Mouse (Mus musculus) MEL (cell line): ENCODE results near the gene Rrm1.

Experiments used
- CTCF ChIP-seq, 3 experiments: IDR thresholded peaks in 2 of 3; conservative IDR thresholded peaks in 1 of 3; 2 replicates each; pipeline ENCODE4 v1.5.1; 2011 to 2012; ENCODE audit warnings: low read length in 3 of 3, low read depth in 2 of 3, mild to moderate bottlenecking in 2 of 3, improper control_type of control experiment in 1 of 3, inconsistent platforms in 1 of 3, mixed read lengths in 1 of 3, moderate library complexity in 1 of 3; ENCODE audit not compliant: control insufficient read depth in 1 of 3, insufficient read depth in 1 of 3, poor library complexity in 1 of 3, severe bottlenecking in 1 of 3
- EP300 ChIP-seq, 2 experiments: IDR thresholded peaks; 2 replicates each; pipeline ENCODE4 v1.6.1; 2011; ENCODE audit warnings: improper control_type of control experiment in 2 of 2, low read length in 2 of 2, low read depth in 1 of 2, mild to moderate bottlenecking in 1 of 2
- HCFC1 ChIP-seq: IDR thresholded peaks from 2 replicates; pipeline ENCODE4 v1.6.1; 2012; ENCODE audit warnings: low read depth, mild to moderate bottlenecking, inconsistent platforms, low read length, improper control_type of control experiment, moderate library complexity
- MAFK ChIP-seq: IDR thresholded peaks from 2 replicates; pipeline ENCODE4 v1.6.1; 2011; ENCODE audit warnings: low read depth, mild to moderate bottlenecking, low read length, improper control_type of control experiment, borderline replicate concordance
- MEF2A ChIP-seq: IDR thresholded peaks from 2 replicates; pipeline ENCODE4 v1.6.1; 2014; ENCODE audit warnings: low read depth, mild to moderate bottlenecking, inconsistent platforms, low read length, improper control_type of control experiment; ENCODE audit not compliant: poor library complexity, insufficient replicate concordance, severe bottlenecking; ENCODE audit errors: extremely low read depth
- POLR2A ChIP-seq, 2 experiments: IDR thresholded peaks; 2 replicates each; pipeline ENCODE4 v1.6.1; 2011 to 2012; ENCODE audit warnings: low read length in 2 of 2, mild to moderate bottlenecking in 2 of 2, control low read depth in 1 of 2, improper control_type of control experiment in 1 of 2, low read depth in 1 of 2, moderate library complexity in 1 of 2; ENCODE audit not compliant: control insufficient read depth in 1 of 2, insufficient read depth in 1 of 2, poor library complexity in 1 of 2
- ZNF384 ChIP-seq: IDR thresholded peaks from 2 replicates; pipeline ENCODE4 v1.6.1; 2012; ENCODE audit warnings: low read depth, mild to moderate bottlenecking, inconsistent platforms, low read length, improper control_type of control experiment

GRCm38 (mm10) chr7:102446438-102446837 is 4.9 kb downstream of the Rrm1 start:
- TF ChIP-seq MEF2A (no peak), EP300 (IDR thresholded peaks at IDR 0.05; ENCODE audit: low read depth in 1 of 2, low read length in 2 of 2) (no peak), CTCF (IDR thresholded peaks at IDR 0.05 in 2 of 3, conservative IDR thresholded peaks at IDR 0.05 in 1 of 3; ENCODE audit: control insufficient read depth in 1 of 3, insufficient read depth in 1 of 3, low read depth in 2 of 3, low read length in 3 of 3, poor library complexity in 1 of 3, severe bottlenecking in 1 of 3) (no peak), MAFK (no peak), POLR2A (IDR thresholded peaks at IDR 0.05; ENCODE audit: control insufficient read depth in 1 of 2, insufficient read depth in 1 of 2, low read depth in 1 of 2, low read length in 2 of 2, poor library complexity in 1 of 2) (no peak), HCFC1 (no peak), ZNF384 (no peak)
